In genomic region chr2:137308116-137308515, GRCm38 (mm10) we compare ENCODE assay signal across 20 mouse cellular contexts.
DNase-seq lines count a peak whose midpoint lies in the region; ATAC-seq and TF ChIP-seq lines count a peak whose summit lies in the region.
"Had no signal": no experiment of that assay in that cellular context is flagged by ENCODE, and none has a peak within 500 bp of the region (broad histone marks: within the 10 kb centered on the region; RNA-seq: fewer than 3 reads in every experiment).

No protein-coding gene starts in this region.

- H3K36me3 ChIP-seq in kidney, postnatal 0 days (ENCODE audit: insufficient read depth, low read length) = no peaks in the 10 kb centered on the region
- H3K36me3 ChIP-seq in limb, embryonic 10.5 days = no peaks in the 10 kb centered on the region
- H3K36me3 ChIP-seq in neural tube, embryonic 15.5 days = no peaks in the 10 kb centered on the region
- H3K36me3 ChIP-seq: embryonic facial prominence, embryonic 15.5 days; forebrain, embryonic 10.5 days; heart, embryonic 15.5 days; hindbrain, embryonic 13.5 days had no signal

- H3K4me2 ChIP-seq in kidney, postnatal 0 days (ENCODE audit: low read length) = no peak overlapping the region
- H3K4me2 ChIP-seq in neural tube, embryonic 15.5 days = no peak overlapping the region
- H3K4me2 ChIP-seq: embryonic facial prominence, embryonic 15.5 days; heart, embryonic 11.5 days; heart, embryonic 15.5 days; hindbrain, embryonic 13.5 days had no signal

- H3K9ac ChIP-seq in kidney, postnatal 0 days (ENCODE audit: low read depth, low read length) = no peak overlapping the region
- H3K9ac ChIP-seq in neural tube, embryonic 15.5 days (replicated peaks) = no peak overlapping the region
- H3K9ac ChIP-seq: embryonic facial prominence, embryonic 15.5 days; heart, embryonic 15.5 days; hindbrain, embryonic 13.5 days had no signal

- intact Hi-C loops in gastrocnemius, postnatal 14 days (cut with DNase I; ENCODE audit: low total_unique reads) = no loop called here

- no peak for TF ChIP-seq CTCF in kidney, postnatal 0 days (IDR thresholded peaks at IDR 0.05; ENCODE audit: low read depth)

- 58% methylated on average over 9 of the region's 9 CpGs for WGBS in kidney, postnatal 0 days
- WGBS in limb, embryonic 10.5 days = 46% methylated on average over 9 of the region's 9 CpGs
- 77% methylated on average over 9 of the region's 9 CpGs for WGBS in neural tube, embryonic 15.5 days

- no peak overlapping the region for H3K4me3 ChIP-seq in kidney, postnatal 0 days (replicated peaks; ENCODE audit: low read depth, low read length)
- H3K4me3 ChIP-seq in limb, embryonic 10.5 days = no peak overlapping the region
- no peak overlapping the region for H3K4me3 ChIP-seq in neural tube, embryonic 15.5 days (replicated peaks)
- H3K4me3 ChIP-seq: embryonic facial prominence, embryonic 15.5 days; erythroblast, embryonic 14.5 days; forebrain, embryonic 10.5 days; heart, embryonic 15.5 days; hindbrain, embryonic 13.5 days had no signal

- no peak overlapping the region for H3K27ac ChIP-seq in kidney, postnatal 0 days
- no peak overlapping the region for H3K27ac ChIP-seq in limb, embryonic 10.5 days
- no peak overlapping the region for H3K27ac ChIP-seq in neural tube, embryonic 15.5 days (replicated peaks)
- H3K27ac ChIP-seq: embryonic facial prominence, embryonic 15.5 days; forebrain, embryonic 10.5 days; heart, embryonic 15.5 days; hindbrain, embryonic 13.5 days; hindbrain, postnatal 0 days had no signal

- H3K4me1 ChIP-seq in kidney, postnatal 0 days (replicated peaks; ENCODE audit: insufficient read depth, low read length) = no peaks in the 10 kb centered on the region
- H3K4me1 ChIP-seq in limb, embryonic 10.5 days = peaks cover 16% of the 10 kb centered on the region
- no peaks in the 10 kb centered on the region for H3K4me1 ChIP-seq in neural tube, embryonic 15.5 days
- H3K4me1 ChIP-seq: embryonic facial prominence, embryonic 15.5 days; forebrain, embryonic 10.5 days; heart, embryonic 15.5 days; hindbrain, embryonic 13.5 days had no signal

- H3K9me3 ChIP-seq in kidney, postnatal 0 days (replicated peaks; ENCODE audit: low read length) = no peaks in the 10 kb centered on the region
- H3K9me3 ChIP-seq in limb, embryonic 10.5 days (replicated peaks) = no peaks in the 10 kb centered on the region
- no peaks in the 10 kb centered on the region for H3K9me3 ChIP-seq in neural tube, embryonic 15.5 days (replicated peaks)
- H3K9me3 ChIP-seq: embryonic facial prominence, embryonic 15.5 days; forebrain, embryonic 10.5 days; heart, embryonic 15.5 days; hindbrain, embryonic 13.5 days had no signal

- peak; percentile 29 for DNase-seq in kidney, postnatal 0 days (ENCODE audit: low spot score)
- DNase-seq in kidney, postnatal 36 days = no peak
- DNase-seq in forelimb bud, embryonic 11.5 days (ENCODE audit: low read depth, low spot score) = peak; percentile 28
- DNase-seq in limb, embryonic 10.5 days (ENCODE audit: low spot score) = peak; percentile 31
- no peak for DNase-seq in gastrocnemius, postnatal 14 days
- DNase-seq in urinary bladder, postnatal 36 days (ENCODE audit: low spot score in 2 of 2) = no peak
- DNase-seq: adrenal gland, adult 8-10 months; adrenal gland, postnatal 36 days; cerebellum, adult 2 months; heart, adult 18-20 months; heart, postnatal 14 days had no signal

- H3K27me3 ChIP-seq in kidney, postnatal 0 days (ENCODE audit: insufficient read depth, low read length) = no peaks in the 10 kb centered on the region
- no peaks in the 10 kb centered on the region for H3K27me3 ChIP-seq in limb, embryonic 10.5 days (ENCODE audit: low read depth, poor library complexity, severe bottlenecking)
- no peaks in the 10 kb centered on the region for H3K27me3 ChIP-seq in neural tube, embryonic 15.5 days (replicated peaks)
- H3K27me3 ChIP-seq: embryonic facial prominence, embryonic 15.5 days; hindbrain, embryonic 13.5 days had no signal

- no peak for ATAC-seq in kidney, postnatal 0 days (replicated peaks; ENCODE audit: low FRiP score, low read depth)
- peak; percentile 50; the same call in 1 of the 2 replicates for ATAC-seq in neural tube, embryonic 15.5 days (ENCODE audit: low FRiP score)
- ATAC-seq: forebrain, embryonic 14.5 days; hindbrain, postnatal 0 days had no signal

Comparison
In these comparisons a context has a peak if more than half of its experiments do, and no peak if none do; other contexts are left out.
1. DNase-seq: peak in kidney, postnatal 0 days (single experiment), forelimb bud, embryonic 11.5 days (single experiment) and limb, embryonic 10.5 days (single experiment); none in kidney, postnatal 36 days (0 of 2), gastrocnemius, postnatal 14 days (single experiment) and urinary bladder, postnatal 36 days (0 of 2).